Mouse (Mus musculus) telencephalon, adult 2 months (tissue): ENCODE measurements at regions not wholly inside any gene's neighbourhood (a gene's known extent, or its start where the extent isn't known, plus 50 kb on each side); places are given as distances from the start of the nearest gene placed in this dataset.
A peak's percentile ranks its signal among the peaks of the same experiment; 100 is the strongest.

Source experiments
- DNase-seq: peaks from one replicate; pipeline ENCODE4 v3.0.0-alpha.2; 2011; ENCODE audit warnings: low read depth, low spot score

DNA sequence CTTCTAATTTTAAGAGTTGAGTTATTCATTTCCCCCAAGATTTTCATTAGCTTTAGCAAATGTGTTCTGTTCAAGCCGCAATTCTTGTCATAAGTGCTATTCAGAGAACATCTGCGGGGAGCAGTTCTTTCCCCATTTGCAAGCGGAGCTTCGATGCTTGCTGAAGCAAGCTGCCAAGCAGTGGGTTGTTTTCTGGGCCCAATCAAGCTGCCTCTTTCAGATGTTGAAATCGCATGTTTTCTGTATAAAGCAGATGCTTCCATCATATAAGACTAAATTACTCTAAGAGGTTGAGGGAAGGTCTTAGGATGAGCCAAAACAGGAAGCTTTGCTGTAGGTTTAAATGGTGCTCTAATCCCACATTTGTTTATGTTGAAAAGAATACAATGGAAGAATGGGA is 547.4 kb downstream of the Abca13 start:
- peak; percentile 78 for DNase-seq

GRCm38 (mm10) chr11:9780240-9780901 is 588.6 kb downstream of the Abca13 start:
- no peak for DNase-seq

GRCm38 (mm10) chr11:9793175-9793828 is 601.6 kb downstream of the Abca13 start:
- no peak for DNase-seq

GRCm38 (mm10) chr11:9839636-9840035 is 647.9 kb downstream of the Abca13 start:
- DNase-seq: no peak

- DNase-seq: no peak
Measured at GRCm38 (mm10) chr11:9868454-9869130, 676.9 kb downstream of the Abca13 start.
